Mouse (Mus musculus) ovary, postnatal 36 days (tissue): ENCODE data around the gene Nlgn3.
A peak's percentile ranks its signal among the peaks of the same experiment; 100 is the strongest.

Source experiments
- DNase-seq: peaks from one replicate; pipeline ENCODE4 v3.0.0; 2022; ENCODE audit warnings: low spot score, mixed read lengths

The Nlgn3 gene

DNA sequence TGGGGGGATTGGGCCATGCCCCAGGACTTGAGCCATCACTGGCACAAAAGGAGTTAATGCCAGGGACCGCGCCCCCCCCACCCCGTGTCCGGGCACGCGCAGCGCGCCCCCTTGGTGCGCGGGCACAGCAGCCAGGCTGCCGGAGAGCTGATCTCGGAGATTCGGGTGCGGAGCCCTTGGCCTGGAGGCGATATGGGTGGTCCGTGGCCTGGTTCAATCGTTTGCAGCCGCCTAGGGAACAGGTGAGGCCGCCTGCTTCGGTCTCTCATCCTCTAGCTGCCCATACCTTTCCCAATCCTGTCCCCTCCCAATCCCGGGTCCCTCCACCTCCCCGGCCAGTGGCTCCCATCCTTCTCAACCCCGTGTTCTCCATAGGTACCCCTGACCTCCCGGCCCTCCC is at the start of gene Nlgn3:
Gene Nlgn3 (plus strand): TSS at position 114 of the 400 bp plus-strand sequence.
- no peak for DNase-seq

DNA sequence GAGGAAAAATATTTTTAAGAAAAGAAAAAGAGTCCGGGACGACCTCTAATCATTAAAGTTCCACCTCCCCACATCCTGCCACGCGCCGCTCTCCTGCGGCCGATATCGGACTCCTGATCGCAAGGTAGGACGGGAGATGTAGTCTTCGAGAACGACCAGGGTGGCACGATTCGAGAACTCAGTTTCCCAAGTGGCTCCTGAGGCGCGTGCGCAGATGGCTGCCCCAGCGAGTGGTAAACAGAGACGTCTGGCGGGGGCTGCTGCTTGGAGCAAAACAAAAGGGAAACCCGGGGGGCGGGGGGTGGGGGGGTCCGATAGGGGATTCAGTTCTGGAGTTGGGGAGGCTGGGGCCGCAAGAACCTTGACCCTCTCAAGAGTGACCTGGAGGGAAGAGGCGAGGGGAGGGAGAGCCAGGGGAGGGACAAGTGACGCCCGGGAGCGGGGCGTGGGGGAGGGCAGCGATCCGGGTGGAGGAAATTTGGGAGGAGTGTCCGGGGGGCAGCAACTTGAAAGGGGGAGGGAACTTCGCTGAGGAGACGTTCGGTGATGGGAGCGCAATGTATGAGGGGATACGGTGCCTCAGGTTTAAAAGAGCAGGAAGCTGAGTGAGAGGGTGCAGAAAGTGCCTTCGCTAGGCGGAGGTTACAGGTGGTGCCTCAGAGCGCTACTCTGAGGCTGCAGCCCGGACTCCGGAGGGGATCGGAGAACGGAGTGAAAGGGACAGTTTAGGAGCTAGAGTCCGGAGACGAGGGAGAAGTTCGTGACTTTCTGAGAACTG is 44.8 kb upstream of the Nlgn3 start, which contains the start of gene Foxo4:
Gene Foxo4 (plus strand): TSS at position 577 of the 778 bp plus-strand sequence.
- DNase-seq = peak; percentile 85

DNA sequence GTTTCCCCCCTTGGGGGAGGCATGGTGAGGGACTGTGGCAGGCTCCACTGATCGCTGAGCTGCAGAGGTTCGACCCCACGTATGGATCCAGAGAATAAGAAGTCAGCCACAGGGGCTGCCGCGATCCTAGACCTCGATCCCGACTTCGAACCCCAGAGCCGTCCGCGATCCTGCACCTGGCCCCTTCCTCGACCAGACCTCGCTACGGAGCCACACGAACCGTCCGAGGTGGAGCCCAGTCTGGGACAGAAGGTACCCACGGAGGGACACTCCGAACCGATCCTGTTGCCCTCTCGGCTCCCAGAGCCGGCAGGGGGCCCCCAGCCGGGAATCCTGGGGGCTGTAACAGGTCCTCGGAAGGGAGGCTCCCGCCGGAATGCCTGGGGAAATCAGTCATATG is 44.2 kb upstream of the Nlgn3 start:
- DNase-seq = peak; percentile 14

DNA sequence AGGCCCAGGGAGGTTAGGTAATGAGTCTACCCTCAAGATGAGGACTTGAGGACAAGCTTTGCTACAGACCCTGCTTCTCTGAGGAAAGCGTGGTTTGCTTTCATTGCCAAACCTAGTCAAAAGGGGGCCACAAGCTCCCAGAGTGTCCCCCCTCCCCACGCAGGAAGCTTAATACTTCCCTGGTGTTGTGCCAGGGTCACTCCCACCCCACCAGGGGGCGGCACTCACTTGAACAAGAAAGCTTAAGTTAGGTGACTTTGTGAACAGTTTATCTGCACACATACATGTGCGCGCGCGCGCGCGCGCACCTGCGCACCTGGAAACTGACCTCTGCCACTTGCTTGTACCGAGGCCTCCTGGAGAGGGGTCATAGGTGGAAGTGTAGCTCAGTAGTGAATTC is 42.4 kb upstream of the Nlgn3 start:
- peak; percentile 5 for DNase-seq

DNA sequence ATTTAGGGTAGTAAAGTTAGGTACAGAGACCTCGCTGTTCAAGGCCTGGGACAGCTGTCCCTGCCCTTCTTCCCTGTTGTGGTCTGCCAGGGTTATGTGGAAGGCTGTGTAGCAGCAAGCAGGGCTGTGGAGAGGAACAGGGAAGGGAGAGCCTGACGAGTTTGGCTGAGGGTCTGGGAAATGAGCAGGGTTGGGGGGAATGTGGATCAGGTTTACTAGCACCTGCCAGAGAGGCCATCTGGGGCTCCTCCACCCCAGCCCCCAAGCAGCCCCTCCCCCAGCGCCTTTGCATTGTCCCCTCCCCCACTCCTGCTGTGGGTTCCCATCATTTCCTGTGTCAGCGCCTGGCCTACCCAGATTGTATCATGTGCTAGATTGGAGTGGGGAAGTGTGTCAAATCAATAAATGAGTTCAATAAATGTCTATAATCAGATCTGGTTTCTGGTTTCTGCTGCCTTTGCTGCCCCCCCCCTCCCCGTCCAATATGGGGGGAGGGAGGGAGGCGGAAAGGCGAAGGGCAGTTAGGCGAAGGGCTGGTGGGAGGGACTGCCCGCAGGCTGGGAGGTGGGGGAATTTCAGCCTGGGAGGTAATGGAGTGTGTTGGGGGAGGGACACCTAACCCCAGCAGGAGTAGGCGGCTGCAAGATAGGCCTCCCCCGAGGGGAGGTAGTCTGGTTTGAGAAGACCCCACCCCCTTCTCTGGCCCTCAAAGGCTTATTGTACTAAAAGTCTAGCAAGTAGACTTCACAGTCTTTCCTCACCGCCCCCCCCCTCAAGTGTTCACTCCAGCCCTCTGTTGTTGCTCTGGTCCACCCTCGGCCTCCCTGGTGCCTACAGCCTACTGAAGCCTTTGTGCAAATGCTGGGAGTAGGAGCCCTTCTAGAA is 38.3 kb upstream of the Nlgn3 start:
- DNase-seq = no peak

DNA sequence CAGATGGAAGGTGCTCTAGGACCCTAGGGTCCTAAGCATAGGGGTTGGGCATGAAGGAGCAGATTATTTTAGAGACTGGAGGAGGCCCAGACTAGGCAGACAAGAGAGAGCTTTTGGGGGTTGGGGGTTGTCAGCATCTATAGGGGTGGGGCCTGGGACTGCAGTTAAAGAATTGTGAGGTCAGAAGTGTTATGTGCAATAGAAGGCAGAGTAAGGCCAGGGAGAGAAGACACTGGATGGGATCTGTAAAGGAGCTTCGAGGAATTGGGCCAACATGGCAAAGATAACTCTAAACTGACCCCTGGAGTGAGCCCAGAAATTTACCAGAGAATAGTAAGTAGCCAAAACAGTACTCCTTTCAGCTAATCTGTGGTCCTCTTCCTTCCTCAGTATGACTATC is 35.1 kb upstream of the Nlgn3 start, which contains the start of gene Gm614:
Gene Gm614 (minus strand): TSS at position 101 of the 400 bp plus-strand sequence.
- no peak for DNase-seq

DNA sequence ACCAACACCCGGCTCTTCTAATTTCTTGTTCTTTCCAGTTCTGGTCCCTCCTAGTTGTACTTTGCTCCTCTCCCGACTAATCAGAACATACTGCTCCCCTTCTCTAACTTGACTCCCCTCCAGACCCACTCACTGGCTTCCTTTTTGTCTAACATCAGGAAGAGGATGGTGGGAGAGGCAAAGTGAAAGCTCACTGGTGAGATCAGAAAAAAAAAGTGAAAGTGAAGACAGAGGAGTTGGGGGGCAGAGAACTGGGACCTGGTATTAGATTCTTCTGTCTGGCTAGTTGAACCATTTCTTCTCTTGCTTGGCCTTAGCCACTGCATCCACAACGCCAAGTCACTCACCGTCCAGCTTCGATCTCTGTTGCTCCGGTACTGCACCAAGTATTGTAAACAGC is 32.3 kb upstream of the Nlgn3 start:
- DNase-seq = no peak

DNA sequence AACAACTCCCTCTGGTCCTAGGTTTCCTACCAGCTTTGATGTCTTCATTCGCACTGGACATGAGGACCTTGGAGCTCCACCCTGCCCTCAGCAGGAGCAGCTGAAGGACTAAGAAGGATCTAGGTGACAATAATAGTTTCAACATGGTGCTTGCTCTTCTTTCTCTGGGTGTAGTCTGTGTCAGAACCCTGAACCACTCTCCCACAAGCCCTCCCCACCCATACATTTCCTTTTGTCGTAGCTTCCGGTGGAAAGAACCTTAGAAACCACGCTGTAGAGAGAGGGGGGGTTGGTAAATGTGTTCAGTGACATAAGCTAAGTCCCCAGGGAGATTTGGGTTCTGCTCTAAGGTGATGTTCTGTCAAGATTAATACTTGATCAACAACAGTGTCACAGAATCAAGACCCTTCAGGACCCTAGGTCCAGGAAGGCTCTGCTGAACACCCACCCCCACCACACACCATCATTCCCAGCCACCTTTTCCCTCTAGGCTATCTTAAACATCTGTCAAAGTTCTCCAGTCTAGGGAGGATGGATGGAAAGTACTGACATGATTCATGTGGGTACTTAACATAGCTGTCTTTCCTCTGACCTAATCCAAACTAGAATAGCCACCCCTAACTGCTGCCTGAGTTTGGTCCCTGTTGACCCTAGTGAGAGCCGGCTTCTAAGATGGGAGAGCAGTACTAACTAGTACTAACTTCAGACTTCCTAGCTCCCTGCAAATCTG is 30.8 kb upstream of the Nlgn3 start, which contains the start of gene Il2rg:
Gene Il2rg (minus strand): TSS at position 231 of the 730 bp plus-strand sequence.
- no peak for DNase-seq

DNA sequence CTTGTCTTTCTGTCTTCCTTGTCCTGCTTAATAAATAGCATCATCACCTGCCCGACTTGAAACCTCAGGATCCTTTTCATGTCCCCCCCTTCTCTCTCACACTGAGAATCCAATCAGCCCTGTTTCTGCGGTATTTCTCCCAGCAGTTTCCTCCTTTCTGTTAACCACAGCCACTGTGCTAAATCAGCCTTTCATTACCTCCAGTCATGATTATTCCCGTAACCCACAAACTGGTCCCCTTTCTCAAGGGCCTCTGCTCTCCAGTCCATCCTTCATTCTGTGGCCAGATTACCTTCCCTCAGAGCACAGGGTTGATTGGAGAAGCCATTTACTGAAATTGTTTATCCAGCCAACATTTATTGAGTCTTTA is 30.2 kb upstream of the Nlgn3 start, which contains the start of gene Gm20489:
Gene Gm20489 (minus strand): TSS at position 269 of the 370 bp plus-strand sequence.
- no peak for DNase-seq

DNA sequence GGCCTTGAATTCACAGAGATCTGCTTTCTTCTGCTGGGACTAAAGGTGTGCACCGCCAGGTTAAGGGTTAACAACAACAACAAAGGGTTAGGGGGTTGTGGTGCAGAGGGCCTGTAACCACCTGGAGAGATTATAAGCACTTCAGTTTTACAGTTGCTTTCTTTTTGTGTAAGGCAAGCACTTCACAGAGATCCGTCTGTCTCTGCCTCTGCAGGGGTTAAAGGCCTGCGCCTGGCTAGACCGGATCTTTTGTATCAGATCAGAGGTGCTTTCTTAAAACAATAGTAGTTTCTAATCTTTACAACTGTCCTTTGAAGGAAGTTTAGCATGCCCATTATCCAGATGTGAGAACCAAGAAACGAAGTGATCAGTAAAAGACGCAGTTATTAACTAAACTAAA is 25.6 kb upstream of the Nlgn3 start:
- DNase-seq = no peak

DNA sequence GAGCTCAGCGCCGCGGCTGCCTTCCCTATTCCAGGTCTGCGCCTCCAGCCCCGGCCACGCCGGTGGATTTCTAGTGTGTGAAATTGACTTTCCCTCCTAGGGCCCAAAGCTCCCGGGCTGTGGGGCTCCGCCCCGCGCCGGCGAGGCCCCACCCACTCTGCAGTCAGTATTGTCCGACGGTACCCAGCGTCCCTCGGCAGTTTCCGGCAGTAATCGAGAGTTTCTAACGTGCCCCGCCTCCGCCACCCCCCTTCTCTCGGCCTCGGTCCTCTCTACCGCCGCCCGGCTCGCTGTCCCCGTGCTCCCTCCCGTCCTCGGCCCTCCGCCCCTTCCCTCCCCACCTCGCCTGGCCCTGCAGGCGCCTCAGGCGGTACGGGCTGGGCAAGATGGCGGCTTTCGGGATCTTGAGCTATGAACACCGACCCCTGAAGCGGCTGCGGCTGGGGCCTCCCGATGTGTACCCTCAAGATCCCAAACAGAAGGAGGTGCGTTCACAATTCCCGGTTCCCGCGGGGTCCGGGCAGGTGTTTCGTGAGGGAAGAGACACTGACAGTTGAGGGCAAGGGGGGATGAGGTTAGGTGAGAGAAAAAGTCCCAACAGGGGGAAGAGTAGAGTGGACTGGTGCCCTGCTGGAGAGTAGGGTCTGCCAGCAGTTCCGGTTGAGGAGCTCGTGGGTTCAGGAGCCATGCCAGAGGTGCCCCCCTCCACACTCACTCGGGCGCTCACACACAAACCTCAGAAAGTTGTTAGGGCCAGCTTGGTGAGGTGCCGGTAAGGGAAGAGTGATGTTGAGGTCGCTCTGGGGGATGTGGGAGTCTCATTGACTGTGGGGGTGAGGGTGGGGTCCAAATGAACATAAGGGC is 24.9 kb upstream of the Nlgn3 start, which contains the start of gene Med12:
Gene Med12 (plus strand): TSS at position 156 of the 864 bp plus-strand sequence.
- peak; percentile 88 for DNase-seq

DNA sequence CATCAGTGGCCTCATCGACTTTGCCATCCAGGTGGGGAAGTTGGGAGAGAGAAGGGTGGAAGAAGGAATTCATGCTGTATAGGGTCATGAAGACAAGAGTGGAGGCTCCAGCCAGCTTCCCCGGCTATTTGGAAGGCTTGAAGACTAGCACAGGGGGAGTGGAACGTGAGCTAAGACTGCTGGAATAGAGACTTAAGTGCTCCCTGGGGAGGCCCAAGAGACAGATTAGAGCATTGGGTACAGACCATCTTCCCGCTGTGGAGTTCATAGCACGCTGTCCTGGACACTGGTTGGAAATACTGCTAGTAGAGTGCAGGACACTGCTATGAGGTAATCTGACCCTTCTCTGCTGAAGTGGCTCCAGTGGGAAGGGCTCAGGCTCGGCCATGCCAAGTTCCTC is 16.2 kb upstream of the Nlgn3 start:
- DNase-seq = no peak

DNA sequence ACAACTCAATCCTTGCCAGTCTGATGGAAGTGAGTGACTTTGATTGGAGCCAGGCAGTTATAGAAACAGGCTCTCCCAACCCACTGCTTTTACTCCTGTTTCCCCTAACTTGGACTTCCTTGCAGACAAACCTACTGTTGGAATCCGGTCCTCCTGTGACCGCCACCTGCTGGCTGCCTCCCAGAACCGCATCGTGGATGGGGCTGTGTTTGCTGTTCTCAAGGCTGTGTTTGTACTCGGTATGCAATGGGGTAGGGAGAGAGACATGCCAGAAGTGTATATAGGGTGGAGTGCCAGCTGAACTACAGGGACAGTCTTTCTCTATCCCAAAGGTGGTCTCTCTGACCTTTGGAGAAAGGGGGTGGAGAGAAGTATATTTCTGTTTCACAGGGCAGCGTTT is 13.4 kb upstream of the Nlgn3 start:
- DNase-seq = peak; percentile 66

DNA sequence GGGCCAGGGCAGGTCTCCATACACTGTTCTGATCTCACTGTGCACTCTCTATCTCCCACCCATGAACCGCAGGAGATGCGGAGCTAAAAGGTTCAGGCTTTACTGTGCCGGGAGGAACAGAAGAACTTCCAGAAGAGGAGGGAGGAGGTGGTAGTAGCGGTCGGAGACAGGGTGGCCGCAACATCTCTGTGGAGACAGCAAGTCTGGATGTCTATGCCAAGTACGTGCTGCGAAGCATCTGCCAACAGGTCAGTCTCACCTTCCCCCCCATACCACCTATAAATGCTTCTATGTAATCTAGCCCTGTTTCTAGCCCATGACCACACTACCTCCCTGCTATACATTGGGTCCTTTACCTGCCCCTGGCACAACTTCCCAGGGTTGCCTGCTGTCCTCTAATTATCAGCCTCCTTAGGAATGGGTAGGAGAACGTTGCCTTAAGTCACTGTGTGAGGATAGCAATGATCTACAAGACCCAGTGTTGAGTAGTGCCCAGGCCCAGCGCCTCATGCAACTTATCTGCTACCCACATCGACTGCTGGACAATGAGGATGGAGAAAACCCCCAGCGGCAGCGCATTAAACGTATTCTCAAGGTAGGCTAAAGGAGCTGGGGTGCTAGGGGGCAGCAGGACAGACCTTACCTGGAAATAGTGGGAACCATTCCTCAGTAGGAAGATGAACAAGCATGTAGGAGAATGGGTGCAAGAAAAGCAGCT is 12.9 kb upstream of the Nlgn3 start:
- DNase-seq = no peak

DNA sequence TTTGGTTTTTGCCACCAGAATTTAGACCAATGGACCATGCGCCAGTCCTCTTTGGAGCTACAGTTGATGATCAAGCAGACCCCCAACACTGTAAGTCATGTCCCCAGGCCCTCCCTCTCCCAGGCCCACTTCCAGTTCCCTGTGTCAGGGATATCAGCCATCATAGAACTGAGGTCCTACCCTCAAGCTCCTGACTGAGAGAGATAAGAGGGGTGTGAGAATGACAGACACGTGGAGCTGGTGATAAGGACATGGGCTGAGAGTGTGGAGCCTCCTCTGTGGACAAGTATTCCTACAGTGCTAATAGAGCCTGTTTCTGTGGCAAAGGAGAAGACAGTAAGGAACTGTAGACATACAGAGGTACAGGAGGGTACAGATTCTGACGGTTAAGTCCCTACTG is 11.4 kb upstream of the Nlgn3 start:
- DNase-seq = no peak

DNA sequence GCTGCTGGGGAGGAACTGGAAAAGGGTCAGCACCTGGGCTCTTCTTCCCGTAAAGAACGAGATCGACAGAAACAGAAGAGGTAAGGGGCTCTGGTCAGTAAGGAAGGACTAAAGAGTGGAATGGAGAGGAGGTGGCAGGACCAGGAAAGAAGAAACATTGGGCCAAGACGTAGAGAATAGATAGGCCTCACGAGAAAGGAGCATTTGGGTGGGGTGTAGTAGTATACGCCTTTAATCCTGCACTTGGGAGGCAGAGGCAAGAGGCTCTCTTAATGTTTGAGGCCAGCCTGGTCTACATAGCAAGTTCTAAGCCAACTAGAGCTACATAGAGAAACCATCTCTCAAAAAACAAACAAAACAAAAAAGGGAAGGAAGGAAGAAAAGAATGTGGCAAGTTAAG is 10.5 kb upstream of the Nlgn3 start:
- DNase-seq = no peak

DNA sequence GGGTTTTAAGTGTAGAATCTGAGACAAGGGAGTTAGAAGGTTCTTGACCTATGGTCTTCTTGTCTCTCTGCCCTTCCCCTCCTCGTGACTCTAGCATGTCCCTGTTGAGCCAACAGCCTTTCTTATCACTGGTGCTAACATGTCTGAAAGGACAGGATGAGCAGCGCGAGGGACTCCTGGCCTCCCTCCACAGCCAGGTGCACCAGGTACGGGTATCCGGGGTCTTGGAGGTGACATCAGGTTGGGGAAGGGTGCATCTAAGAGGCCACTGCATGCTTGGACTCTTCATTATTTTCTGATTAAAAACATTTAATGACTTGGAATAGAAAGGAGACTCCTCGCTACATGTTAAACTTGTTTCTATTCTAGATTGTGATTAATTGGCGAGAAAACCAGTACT is 9.9 kb upstream of the Nlgn3 start:
- no peak for DNase-seq

DNA sequence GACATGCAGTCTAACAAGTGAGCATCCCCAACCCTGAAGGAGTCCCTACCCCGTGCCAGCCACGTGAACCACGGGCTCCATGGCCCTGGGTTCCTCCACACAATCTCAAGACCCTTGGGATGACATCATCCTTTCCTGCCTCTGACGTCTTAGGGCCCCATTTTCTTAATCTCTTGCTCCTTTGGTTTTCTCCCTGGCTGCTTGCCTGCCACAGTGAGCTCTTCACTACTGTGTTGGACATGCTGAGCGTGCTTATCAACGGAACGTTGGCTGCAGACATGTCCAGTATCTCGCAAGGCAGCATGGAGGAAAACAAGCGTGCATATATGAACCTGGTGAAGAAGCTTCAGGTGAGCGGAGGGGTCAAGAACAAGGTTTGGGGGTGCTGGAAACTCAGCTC is 8.9 kb upstream of the Nlgn3 start:
- DNase-seq = no peak

DNA sequence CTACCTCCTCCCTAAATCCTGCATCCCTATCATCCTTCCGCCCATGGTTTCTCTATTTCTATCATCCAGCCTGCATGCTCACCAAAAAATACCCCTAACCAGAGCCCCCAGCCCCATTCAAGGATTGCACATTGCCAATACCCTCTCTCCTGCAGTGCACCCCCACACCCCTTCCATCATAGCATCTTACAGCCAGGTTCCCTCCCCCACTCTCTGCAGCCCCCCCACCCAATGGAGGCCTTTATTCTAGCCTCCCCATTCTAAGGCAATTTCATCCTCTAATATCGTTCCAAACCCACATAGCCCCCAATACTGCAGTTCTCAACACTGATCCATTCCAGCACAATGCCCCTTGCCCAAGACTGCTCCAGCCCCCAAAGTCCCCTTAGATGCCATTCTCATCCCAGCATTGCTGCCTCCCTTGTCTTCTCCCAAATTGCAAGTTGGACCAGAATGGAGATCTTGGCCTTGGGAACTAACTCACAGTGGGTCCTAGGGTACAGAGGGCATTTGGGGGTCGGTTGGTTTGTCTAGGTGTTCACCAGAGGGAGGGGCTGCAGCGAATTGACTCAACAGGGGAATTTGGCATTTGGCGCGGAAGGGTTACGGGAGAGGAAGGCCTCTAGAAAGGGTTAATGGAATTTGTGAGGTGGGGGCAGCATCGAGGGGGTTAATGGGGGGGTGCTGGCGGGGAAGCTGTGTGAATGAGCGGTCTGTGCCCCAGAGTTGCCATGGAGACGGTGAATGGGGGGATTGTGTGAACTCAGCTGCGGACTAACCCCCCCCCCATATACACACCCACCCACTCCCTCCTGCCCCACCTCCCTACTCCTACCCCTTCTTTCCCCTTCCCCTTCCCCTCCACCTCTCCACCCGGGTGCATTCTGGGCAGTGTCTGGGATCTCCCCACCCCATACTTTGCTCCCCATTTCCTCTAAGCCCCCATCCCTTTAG is 782 bp downstream of the Nlgn3 start:
- DNase-seq = no peak
